Mouse (Mus musculus): ENCODE results near the gene Papss1. TPM values are rescaled to one million over a fixed set of nuclear protein-coding genes. Genes with fewer than 3 reads are reported as not detected.

Papss1 gene
- polyA plus RNA-seq, 1 experiment from 2014 or later, result 101 TPM

Other genes starting within 250 kb of the Papss1 start
- 0.61 and 0.71 TPM in 2 replicates for gene Sgms2, start 73.4 kb upstream of the Papss1 start, polyA plus RNA-seq (2015; fragmentation: Nextera tagmentation; extraction: Ambion mirVana)

All from midbrain, embryonic 13.5 days (tissue).